Mouse (Mus musculus) T-helper 17 cell (primary cell): ENCODE data around the gene Wnt1.
"Not testable (repeated sequence)": the region's sequence is repeated elsewhere in the genome, so short reads cannot be mapped to it uniquely, and the experiment has no call there.

Experiments
- in situ Hi-C, 2 experiments: fragments of 300-600 bp; cut with MboI, MseI; formaldehyde crosslinking; loops; 1 replicate in 1 of 2; 2 replicates in 1 of 2; pipeline ENCODE4 v1.15.1; 2025; ENCODE audit warnings: high pct_unique_total_duplicates in 2 of 2

Wnt1 gene

DNA sequence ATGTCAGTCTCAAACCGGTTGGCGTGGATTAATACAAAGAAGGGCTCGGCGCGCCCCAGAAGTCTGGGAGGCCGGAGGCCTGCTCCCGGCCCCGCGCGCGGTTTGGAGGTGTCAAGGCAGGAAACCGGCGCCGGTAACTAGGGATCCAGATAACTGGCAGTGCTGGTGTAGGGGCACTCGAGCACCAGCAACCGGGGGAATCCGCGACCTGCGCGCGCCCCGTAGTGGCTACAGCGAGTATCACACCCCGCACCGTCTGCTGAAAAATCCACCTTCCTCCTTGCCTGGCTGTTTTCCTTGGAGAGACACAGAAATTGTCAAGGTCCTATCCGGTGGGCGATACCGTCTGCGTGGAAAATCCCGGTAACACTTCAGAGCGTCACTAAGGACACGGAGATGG, 14.4 kb downstream of the Wnt1 start:
- in situ Hi-C loops, result loop anchor here in 1 of 2 experiments (5.0 kb wide), 1 partner anchor 132 kb away; no protein-coding TSS in a partner anchor

GRCm38 (mm10) chr15:98805324-98806040, 15.8 kb downstream of the Wnt1 start:
- in situ Hi-C loops, result no loop called here

- in situ Hi-C loops, result no loop called here
Observed at GRCm38 (mm10) chr15:98806071-98806808, 16.6 kb downstream of the Wnt1 start.

- in situ Hi-C loops, result no loop called here
Observed at GRCm38 (mm10) chr15:98806809-98807770, 17.4 kb downstream of the Wnt1 start.

DNA sequence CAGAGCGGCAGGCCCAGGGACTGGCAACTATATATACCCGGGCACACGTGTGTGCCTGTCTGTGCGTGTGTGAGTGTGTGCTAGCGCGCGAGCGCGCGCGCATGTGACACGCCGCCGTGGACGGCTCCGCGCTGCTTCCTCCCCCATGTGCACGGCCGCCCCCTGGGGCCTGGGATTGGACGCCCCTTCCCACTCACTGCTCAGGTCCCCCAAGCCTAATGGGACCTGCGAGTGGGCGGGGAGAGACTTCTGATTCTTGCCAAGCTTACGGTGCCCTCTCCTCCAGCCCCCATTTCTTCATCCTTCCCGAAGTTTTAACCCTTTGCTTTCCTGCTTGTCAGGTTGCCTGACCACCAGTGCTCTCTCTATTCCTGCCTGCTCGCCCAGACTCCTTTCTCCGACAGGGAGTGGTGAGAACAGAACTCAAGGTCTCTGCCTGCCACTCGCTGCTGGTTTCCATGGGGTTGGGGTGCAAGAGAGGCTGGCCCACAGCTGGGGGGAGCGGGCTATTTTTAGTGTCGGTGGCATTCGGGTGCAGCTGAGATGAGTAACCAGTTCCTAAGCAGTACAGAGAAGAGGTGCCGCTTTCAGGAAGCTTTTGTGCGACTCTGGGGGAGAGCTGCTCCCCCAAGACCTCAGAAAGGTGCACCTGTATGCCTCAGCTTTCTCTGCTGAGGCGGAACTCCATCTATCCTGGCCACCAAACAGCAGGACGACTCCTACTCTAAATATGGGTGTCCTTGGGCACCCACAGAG, 18.4 kb downstream of the Wnt1 start:
- in situ Hi-C loops, result no loop called here

- in situ Hi-C loops, result no loop called here
Observed at GRCm38 (mm10) chr15:98808651-98809134, 19.0 kb downstream of the Wnt1 start.

GRCm38 (mm10) chr15:98809390-98809789, 19.7 kb downstream of the Wnt1 start, which contains the start of gene Ddn:
TSS of gene Ddn (minus strand) at chr15:98809490.
- in situ Hi-C loops, result no loop called here

GRCm38 (mm10) chr15:98810212-98810611, 20.6 kb downstream of the Wnt1 start:
- in situ Hi-C loops, result not testable (repeated sequence)

GRCm38 (mm10) chr15:98812741-98813424, 23.2 kb downstream of the Wnt1 start:
- in situ Hi-C loops, result no loop called here

GRCm38 (mm10) chr15:98818171-98818570, 28.5 kb downstream of the Wnt1 start:
- in situ Hi-C loops, result no loop called here

GRCm38 (mm10) chr15:98820937-98821336, 31.3 kb downstream of the Wnt1 start:
- in situ Hi-C loops, result loop anchor here in 1 of 2 experiments (10.0 kb wide), 1 partner anchor 756 kb away; no protein-coding TSS in a partner anchor

DNA sequence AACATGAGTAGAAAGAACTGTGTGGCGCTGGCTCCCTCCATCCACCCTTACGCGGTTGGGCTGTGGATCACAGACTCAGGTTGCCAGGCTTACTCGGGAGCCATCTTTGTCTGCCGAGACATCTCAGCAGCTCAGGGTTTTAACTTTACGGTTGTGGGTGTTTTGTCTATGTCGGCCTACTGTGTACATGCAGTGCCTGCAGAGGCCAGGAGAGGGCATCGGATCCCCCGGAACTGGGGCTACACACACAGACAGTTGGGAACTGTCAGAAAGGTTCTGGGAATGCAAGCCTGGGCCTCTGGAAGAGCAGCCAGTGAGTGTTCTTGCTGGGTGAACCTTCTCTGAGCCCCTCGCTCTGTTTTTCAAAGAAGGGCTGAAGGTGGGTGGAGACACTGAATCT, 31.7 kb downstream of the Wnt1 start:
- in situ Hi-C loops, result loop anchor here in 1 of 2 experiments (10.0 kb wide), 1 partner anchor 757 kb away; no protein-coding TSS in a partner anchor

GRCm38 (mm10) chr15:98822147-98822546, 32.5 kb downstream of the Wnt1 start:
- in situ Hi-C loops, result loop anchor here in 1 of 2 experiments (10.0 kb wide), 1 partner anchor 757 kb away; no protein-coding TSS in a partner anchor

DNA sequence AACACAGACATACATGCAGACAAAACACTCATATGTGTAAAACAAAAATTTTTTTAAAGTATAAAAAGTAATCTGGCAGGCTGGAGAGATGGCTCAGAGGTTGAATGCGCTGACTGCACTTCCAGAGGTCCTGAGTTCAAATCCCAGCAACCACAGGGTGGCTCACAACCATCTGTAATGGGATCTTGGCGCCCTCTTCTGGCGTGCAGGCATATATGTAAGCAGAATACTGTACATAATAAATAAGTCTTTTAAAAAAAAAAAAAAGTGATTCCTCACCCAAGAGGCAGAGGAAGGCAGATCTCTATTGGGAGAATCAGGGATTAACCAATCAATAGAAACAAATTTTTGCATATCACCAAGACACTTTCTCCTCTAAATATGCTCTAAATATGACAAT, 33.8 kb downstream of the Wnt1 start:
- in situ Hi-C loops, result loop anchor here in 1 of 2 experiments (10.0 kb wide), 1 partner anchor 759 kb away; no protein-coding TSS in a partner anchor

DNA sequence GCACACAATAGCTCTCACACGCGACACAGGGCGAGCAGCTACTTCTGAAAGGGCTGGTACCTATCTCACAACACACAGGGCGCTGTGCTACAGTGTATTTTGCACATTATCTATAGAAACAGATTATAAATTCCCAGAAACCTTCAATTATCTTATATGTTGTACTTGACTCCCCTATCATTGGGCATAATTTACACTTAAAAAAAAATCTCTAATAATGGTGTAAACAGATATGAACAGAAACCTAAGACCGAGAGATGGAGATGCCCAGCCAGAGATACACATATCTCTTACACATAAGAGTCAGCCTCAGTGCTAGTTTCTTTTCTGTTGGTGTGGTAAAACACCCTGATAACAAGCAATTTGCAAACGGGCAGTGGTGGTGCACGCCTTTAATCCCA, 38.0 kb downstream of the Wnt1 start:
- in situ Hi-C loops, result loop anchor here in 1 of 2 experiments (10.0 kb wide), 1 partner anchor 763 kb away; no protein-coding TSS in a partner anchor

- in situ Hi-C loops, result loop anchor here in 1 of 2 experiments (5.0 kb wide), 1 partner anchor 36 kb away; no protein-coding TSS in a partner anchor
Observed at GRCm38 (mm10) chr15:98830736-98831683, 41.4 kb downstream of the Wnt1 start, which contains the start of gene Prkag1. TSS of gene Prkag1 (minus strand) at chr15:98831521.

GRCm38 (mm10) chr15:98831684-98832035, 42.0 kb downstream of the Wnt1 start:
- in situ Hi-C loops, result loop anchor here in 1 of 2 experiments (5.0 kb wide), 1 partner anchor 36 kb away; no protein-coding TSS in a partner anchor
